Mouse (Mus musculus): Measurements from ENCODE around the gene Rtl10. TPM values are rescaled to one million over a fixed set of nuclear protein-coding genes. Genes with fewer than 3 reads are reported as not detected.

Gene Rtl10
- polyA plus RNA-seq, 1 experiment: 5.9 TPM

DNA sequence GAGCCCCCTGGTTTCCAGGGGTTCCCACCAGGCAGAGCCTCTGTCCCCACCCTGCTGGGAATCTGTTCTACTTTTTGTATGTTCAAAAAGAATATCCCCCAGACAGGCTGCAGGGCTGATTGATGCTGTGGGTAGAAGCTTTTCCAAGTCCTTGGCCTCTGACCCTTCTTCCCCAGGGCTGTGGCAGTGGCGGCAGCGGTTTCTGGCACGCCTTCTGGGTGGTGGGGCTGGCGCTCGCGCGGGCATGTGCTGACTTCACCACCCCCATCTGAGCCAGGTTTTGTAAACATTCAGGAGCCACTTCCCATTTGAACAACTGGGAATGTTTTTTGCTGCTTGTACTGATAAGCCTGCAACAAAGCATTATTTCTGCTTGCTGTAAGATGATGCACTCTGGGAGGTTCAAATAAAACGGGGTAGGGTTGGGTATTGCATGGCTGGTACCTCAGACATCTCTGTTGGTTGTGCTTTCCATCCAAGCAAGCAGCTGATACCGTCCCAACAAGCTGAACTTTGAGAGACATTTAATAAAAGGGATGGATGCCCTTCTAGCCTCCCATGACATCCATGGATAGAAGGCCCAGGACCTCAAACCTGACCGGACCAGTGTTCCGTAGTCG lies 39.3 kb upstream of the Rtl10 start:
- Histone ChIP-seq H3K4me3 (replicated peaks; ENCODE audit: insufficient read depth, low read depth, low read length) (no peak overlapping the region), H3K27ac (ENCODE audit: insufficient read depth, low read length) (no peak overlapping the region), H3K4me1 (ENCODE audit: control insufficient read depth, insufficient read depth, low read length) (no peaks in the 10 kb centered on the region), H3K27me3 (ENCODE audit: control insufficient read depth, insufficient read depth, low read length) (no peaks in the 10 kb centered on the region)
- TF ChIP-seq POLR2A (IDR thresholded peaks at IDR 0.05; ENCODE audit: borderline replicate concordance, insufficient read depth, low read length) (no peak), CTCF (IDR thresholded peaks at IDR 0.05; ENCODE audit: borderline replicate concordance, insufficient read depth, low read depth, low read length) (no peak)
- 53% methylated on average over 12 of the region's 12 CpGs for WGBS
- DNase-seq: no peak

DNA sequence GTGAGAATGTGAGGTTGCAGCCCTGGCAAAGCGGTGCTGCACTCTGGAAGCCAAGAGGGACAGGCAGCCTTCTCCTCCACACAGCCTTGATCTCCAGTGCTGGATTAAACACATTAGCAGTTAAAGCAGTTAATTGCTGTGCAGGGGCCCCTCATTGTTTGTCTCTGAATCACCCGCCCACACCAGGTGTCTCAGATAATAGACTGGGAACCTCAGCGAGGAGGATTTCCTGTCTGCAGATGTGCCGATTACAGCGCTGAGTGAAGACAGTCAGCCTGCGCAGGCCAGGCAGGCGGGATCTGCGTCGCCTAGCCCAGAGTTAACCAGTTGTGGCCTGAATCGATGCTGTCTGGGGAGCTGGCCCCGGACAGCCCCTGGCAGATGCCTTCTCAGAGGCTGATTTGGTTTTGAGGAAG lies 38.7 kb upstream of the Rtl10 start:
- no peak for DNase-seq
- no peaks in the 10 kb centered on the region for H3K27me3 ChIP-seq (ENCODE audit: control insufficient read depth, insufficient read depth, low read length)
- WGBS: 38% methylated on average over 11 of the region's 11 CpGs
- H3K4me1 ChIP-seq (ENCODE audit: control insufficient read depth, insufficient read depth, low read length): no peaks in the 10 kb centered on the region
- no peak overlapping the region for H3K4me3 ChIP-seq (replicated peaks; ENCODE audit: insufficient read depth, low read depth, low read length)
- no peak for TF ChIP-seq CTCF (IDR thresholded peaks at IDR 0.05; ENCODE audit: borderline replicate concordance, insufficient read depth, low read depth, low read length)
- TF ChIP-seq POLR2A (IDR thresholded peaks at IDR 0.05; ENCODE audit: borderline replicate concordance, insufficient read depth, low read length): no peak
- no peak overlapping the region for H3K27ac ChIP-seq (ENCODE audit: insufficient read depth, low read length)

DNA sequence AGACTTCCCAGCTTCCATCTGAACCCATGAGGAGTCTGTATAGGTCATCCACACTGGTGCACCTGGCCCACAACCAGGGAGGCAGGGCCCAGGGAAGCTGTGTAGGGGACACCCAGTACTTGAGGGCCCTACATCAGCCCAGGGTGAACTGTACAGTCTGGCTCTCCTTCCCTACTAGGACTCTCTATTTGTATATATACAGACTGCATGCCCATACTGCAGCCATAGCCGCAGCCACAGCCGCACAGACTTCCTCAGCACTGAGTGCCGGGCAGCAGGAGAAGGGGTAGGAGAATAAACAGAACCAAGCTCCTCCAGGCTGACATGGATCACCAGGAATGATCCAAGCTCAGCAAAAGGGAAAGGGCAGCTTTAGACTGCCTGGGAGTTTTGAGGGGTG lies 37.9 kb upstream of the Rtl10 start:
- Histone ChIP-seq H3K4me1 (ENCODE audit: control insufficient read depth, insufficient read depth, low read length) (no peaks in the 10 kb centered on the region), H3K4me3 (replicated peaks; ENCODE audit: insufficient read depth, low read depth, low read length) (no peak overlapping the region), H3K27me3 (ENCODE audit: control insufficient read depth, insufficient read depth, low read length) (no peaks in the 10 kb centered on the region), H3K27ac (ENCODE audit: insufficient read depth, low read length) (no peak overlapping the region)
- DNase-seq: no peak
- WGBS: 94% methylated on average over 3 of the region's 3 CpGs
- TF ChIP-seq CTCF (IDR thresholded peaks at IDR 0.05; ENCODE audit: borderline replicate concordance, insufficient read depth, low read depth, low read length) (no peak), POLR2A (IDR thresholded peaks at IDR 0.05; ENCODE audit: borderline replicate concordance, insufficient read depth, low read length) (no peak)

DNA sequence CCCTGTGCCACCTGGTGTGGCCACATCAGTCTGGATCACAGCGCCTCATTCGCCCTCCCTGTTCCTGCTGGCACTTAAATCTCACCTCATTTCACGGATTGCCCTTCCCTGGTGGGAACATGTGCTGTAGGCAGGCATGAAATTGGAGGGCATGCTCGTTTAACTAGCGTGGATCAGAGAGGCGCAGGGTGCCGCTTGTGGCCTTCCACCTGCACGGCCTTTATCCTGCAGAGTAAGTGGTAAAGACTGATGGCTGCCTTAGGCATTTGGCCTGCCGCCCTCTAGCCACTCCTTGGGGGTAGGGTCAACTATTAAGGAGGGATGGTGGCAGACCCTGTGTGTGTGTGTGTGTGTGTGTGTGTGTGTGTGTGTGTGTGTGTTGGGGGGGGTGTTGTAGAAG lies 36.7 kb upstream of the Rtl10 start:
- Histone ChIP-seq H3K27me3 (ENCODE audit: control insufficient read depth, insufficient read depth, low read length) (no peaks in the 10 kb centered on the region), H3K4me1 (ENCODE audit: control insufficient read depth, insufficient read depth, low read length) (no peaks in the 10 kb centered on the region), H3K4me3 (replicated peaks; ENCODE audit: insufficient read depth, low read depth, low read length) (no peak overlapping the region), H3K27ac (ENCODE audit: insufficient read depth, low read length) (no peak overlapping the region)
- WGBS: 58% methylated on average over 9 of the region's 9 CpGs
- TF ChIP-seq POLR2A (IDR thresholded peaks at IDR 0.05; ENCODE audit: borderline replicate concordance, insufficient read depth, low read length) (no peak), CTCF (IDR thresholded peaks at IDR 0.05; ENCODE audit: borderline replicate concordance, insufficient read depth, low read depth, low read length) (no peak)
- no peak for DNase-seq

DNA sequence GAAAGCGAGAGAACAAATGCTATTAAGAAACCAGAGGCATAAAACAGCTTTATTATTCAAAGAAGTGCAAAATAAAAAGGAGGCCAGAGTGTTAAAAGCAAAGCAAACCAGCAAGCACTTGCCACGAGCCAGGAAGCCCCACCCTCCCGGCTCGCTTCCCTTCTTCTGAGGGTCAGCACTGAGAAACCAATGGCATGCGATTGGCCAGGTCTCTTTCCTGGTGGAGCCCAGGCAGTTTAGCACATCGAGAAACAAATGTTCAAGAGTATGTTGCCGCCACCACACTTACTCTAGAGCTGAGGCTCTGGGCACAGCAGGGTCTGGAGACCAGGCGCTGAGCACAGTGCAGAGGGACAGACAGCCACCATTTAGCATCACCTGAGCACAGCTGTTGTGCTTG lies 36.1 kb upstream of the Rtl10 start:
- DNase-seq: no peak
- no peak overlapping the region for H3K27ac ChIP-seq (ENCODE audit: insufficient read depth, low read length)
- H3K27me3 ChIP-seq (ENCODE audit: control insufficient read depth, insufficient read depth, low read length): no peaks in the 10 kb centered on the region
- H3K4me3 ChIP-seq (replicated peaks; ENCODE audit: insufficient read depth, low read depth, low read length): no peak overlapping the region
- H3K4me1 ChIP-seq (ENCODE audit: control insufficient read depth, insufficient read depth, low read length): no peaks in the 10 kb centered on the region
- 76% methylated on average over 8 of the region's 8 CpGs for whole genome bisulfite sequencing
- no peak for TF ChIP-seq CTCF (IDR thresholded peaks at IDR 0.05; ENCODE audit: borderline replicate concordance, insufficient read depth, low read depth, low read length)
- no peak for TF ChIP-seq POLR2A (IDR thresholded peaks at IDR 0.05; ENCODE audit: borderline replicate concordance, insufficient read depth, low read length)

DNA sequence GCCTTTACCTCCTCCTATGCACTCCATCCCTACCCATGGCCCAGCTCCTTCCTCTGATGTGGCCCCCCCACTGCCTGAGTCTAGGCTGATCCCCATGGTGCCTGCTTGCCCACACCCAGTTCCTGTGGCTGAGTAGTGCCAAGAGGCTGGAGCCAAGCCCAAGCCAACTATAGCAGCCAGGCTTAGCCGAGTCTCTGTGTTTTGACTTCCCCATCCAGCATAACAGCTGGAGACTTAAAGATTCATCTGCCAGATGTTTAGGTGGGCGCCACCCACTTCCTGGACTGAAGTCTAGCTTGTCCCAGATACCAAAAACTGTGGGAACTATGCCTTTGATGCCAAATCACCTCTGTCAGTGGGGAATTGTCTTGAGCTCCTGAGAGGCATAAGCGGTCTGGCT lies 34.4 kb upstream of the Rtl10 start:
- no peak for TF ChIP-seq POLR2A (IDR thresholded peaks at IDR 0.05; ENCODE audit: borderline replicate concordance, insufficient read depth, low read length)
- TF ChIP-seq CTCF (IDR thresholded peaks at IDR 0.05; ENCODE audit: borderline replicate concordance, insufficient read depth, low read depth, low read length): no peak
- no peak for DNase-seq
- WGBS: 45% methylated on average over 3 of the region's 3 CpGs

DNA sequence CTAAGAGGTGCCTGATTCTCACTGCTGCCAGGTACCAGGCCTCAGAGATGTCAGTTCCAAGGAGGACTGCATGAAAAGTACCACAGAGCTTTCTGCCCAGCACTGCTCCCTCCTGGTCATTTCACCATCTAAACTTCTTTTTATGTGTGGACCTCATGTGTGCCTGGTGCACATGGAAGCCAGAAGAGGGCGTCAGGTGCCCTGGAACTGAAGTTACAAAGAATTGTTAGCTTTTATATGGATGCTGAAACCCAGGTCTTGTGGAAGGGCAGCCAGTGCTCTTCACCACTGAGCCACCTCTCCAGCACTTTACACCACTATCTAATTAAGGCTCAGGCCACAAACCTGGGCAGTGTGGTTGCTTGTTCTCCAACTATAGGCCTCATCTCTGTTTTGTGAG lies 27.9 kb upstream of the Rtl10 start:
- no peak for DNase-seq
- TF ChIP-seq CTCF (IDR thresholded peaks at IDR 0.05; ENCODE audit: borderline replicate concordance, insufficient read depth, low read depth, low read length) (peak; percentile 18; the same call in 1 of the 2 replicates), POLR2A (IDR thresholded peaks at IDR 0.05; ENCODE audit: borderline replicate concordance, insufficient read depth, low read length) (no peak)
- 31% methylated on average over 1 of the region's 1 CpGs for WGBS

More for the DNA sequence above, 34.4 kb upstream of the Rtl10 start:
- H3K4me3 ChIP-seq (replicated peaks; ENCODE audit: insufficient read depth, low read depth, low read length): no peak overlapping the region
- H3K4me1 ChIP-seq (ENCODE audit: control insufficient read depth, insufficient read depth, low read length): no peaks in the 10 kb centered on the region
- H3K27me3 ChIP-seq (ENCODE audit: control insufficient read depth, insufficient read depth, low read length): no peaks in the 10 kb centered on the region
- no peak overlapping the region for H3K27ac ChIP-seq (ENCODE audit: insufficient read depth, low read length)

DNA sequence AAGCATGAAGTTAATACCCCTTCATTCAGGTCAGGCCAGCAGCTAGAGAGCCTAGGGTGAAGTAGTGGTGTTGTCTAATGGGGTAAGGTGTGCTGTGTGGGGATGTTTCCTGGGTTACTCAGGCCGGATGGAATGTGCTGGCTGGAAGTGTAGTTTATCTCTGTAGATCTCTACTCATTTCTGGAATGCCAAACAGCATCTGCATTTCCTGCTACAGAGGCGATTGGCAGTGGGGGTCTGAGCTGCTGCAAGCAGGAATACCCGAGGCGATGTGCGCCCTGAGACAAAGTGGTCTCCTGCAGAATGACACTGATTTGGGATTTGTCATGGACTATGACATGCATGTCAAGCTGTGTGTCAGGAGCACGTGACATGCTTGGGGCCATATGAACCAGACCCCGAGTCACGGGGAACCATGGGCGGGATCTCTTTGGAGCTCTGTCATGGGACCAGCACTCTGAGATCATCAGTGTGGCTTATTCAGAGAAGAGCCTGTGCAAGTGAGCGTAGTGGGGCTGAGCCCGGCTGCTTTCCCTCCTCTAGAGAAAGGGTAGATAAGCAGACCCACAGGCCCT lies 27.2 kb upstream of the Rtl10 start:
- 71% methylated on average over 11 of the region's 11 CpGs for WGBS
- no peak for DNase-seq
- TF ChIP-seq POLR2A (IDR thresholded peaks at IDR 0.05; ENCODE audit: borderline replicate concordance, insufficient read depth, low read length): no peak
- no peak for TF ChIP-seq CTCF (IDR thresholded peaks at IDR 0.05; ENCODE audit: borderline replicate concordance, insufficient read depth, low read depth, low read length)
- no peaks in the 10 kb centered on the region for H3K27me3 ChIP-seq (ENCODE audit: control insufficient read depth, insufficient read depth, low read length)
- H3K4me3 ChIP-seq (replicated peaks; ENCODE audit: insufficient read depth, low read depth, low read length): no peak overlapping the region
- no peak overlapping the region for H3K27ac ChIP-seq (ENCODE audit: insufficient read depth, low read length)
- H3K4me1 ChIP-seq (ENCODE audit: control insufficient read depth, insufficient read depth, low read length): no peaks in the 10 kb centered on the region

More for the DNA sequence above, 27.9 kb upstream of the Rtl10 start:
- H3K27ac ChIP-seq (ENCODE audit: insufficient read depth, low read length): no peak overlapping the region
- no peaks in the 10 kb centered on the region for H3K4me1 ChIP-seq (ENCODE audit: control insufficient read depth, insufficient read depth, low read length)
- no peaks in the 10 kb centered on the region for H3K27me3 ChIP-seq (ENCODE audit: control insufficient read depth, insufficient read depth, low read length)
- no peak overlapping the region for H3K4me3 ChIP-seq (replicated peaks; ENCODE audit: insufficient read depth, low read depth, low read length)
